Mouse (Mus musculus): ENCODE data around the gene Cdkn1a.

GRCm38 (mm10) chr17:29042569-29042968 lies 48.2 kb upstream of the Cdkn1a start:
- TF ChIP-seq CTCF (IDR thresholded peaks at IDR 0.05; ENCODE audit: extremely low read depth, insufficient read depth, low read length) (no peak), POLR2A (IDR thresholded peaks at IDR 0.05; ENCODE audit: extremely low read depth, insufficient read depth, low read length) (no peak)
